Mouse (Mus musculus) ES-Bruce4 (cell line): ENCODE measurements around the gene Olfm3.

Experiments
- CTCF ChIP-seq: IDR thresholded peaks from one replicate; pipeline ENCODE4 v1.8.1; 2011; ENCODE audit warnings: low read depth, low read length
- EP300 ChIP-seq: IDR thresholded peaks from 2 replicates; pipeline ENCODE4 v1.6.1; 2011; ENCODE audit warnings: low read depth, low read length; ENCODE audit not compliant: insufficient read depth
- POLR2A ChIP-seq: IDR thresholded peaks from one replicate; pipeline ENCODE4 v1.8.1; 2011; ENCODE audit warnings: low read length; ENCODE audit not compliant: insufficient read depth

- no peak for TF ChIP-seq POLR2A
- no peak for TF ChIP-seq CTCF
- no peak for TF ChIP-seq EP300
These were observed 25.7 kb downstream of the Olfm3 start for GRCm38 (mm10) chr3:114929605-114930004.
